Mouse (Mus musculus): ENCODE results near the gene Slit1.

Gene Slit1

GRCm38 (mm10) chr19:41743396-41743795, at the start of gene Slit1:
Gene Slit1 (minus strand): TSS chr19:41743665.
- no peak for DNase-seq (ENCODE audit: low read depth, low spot score)

GRCm38 (mm10) chr19:41792934-41793486, 49.5 kb upstream of the Slit1 start:
- DNase-seq (ENCODE audit: low read depth, low spot score): no peak

GRCm38 (mm10) chr19:41791384-41791783, 47.9 kb upstream of the Slit1 start:
- DNase-seq (ENCODE audit: low read depth, low spot score): peak; percentile 18

- no peak for DNase-seq (ENCODE audit: low read depth, low spot score)
Measured at GRCm38 (mm10) chr19:41789110-41789961, 45.9 kb upstream of the Slit1 start.

- no peak for DNase-seq (ENCODE audit: low read depth, low spot score)
Measured at GRCm38 (mm10) chr19:41786896-41787295, 43.4 kb upstream of the Slit1 start.

GRCm38 (mm10) chr19:41777514-41777913, 34.0 kb upstream of the Slit1 start:
- no peak for DNase-seq (ENCODE audit: low read depth, low spot score)

GRCm38 (mm10) chr19:41768711-41769110, 25.2 kb upstream of the Slit1 start:
- DNase-seq (ENCODE audit: low read depth, low spot score): no peak

- DNase-seq (ENCODE audit: low read depth, low spot score): no peak
Measured at GRCm38 (mm10) chr19:41766628-41767027, 23.2 kb upstream of the Slit1 start.

- DNase-seq (ENCODE audit: low read depth, low spot score): peak; percentile 82
Measured at GRCm38 (mm10) chr19:41763870-41764660, 20.6 kb upstream of the Slit1 start.

- peak; percentile 44 for DNase-seq (ENCODE audit: low read depth, low spot score)
Measured at GRCm38 (mm10) chr19:41761529-41761928, 18.1 kb upstream of the Slit1 start.

- peak; percentile 7 for DNase-seq (ENCODE audit: low read depth, low spot score)
Measured at GRCm38 (mm10) chr19:41759765-41760164, 16.3 kb upstream of the Slit1 start.

- DNase-seq (ENCODE audit: low read depth, low spot score): no peak
Measured at GRCm38 (mm10) chr19:41759270-41759669, 15.8 kb upstream of the Slit1 start.

GRCm38 (mm10) chr19:41754760-41755159, 11.3 kb upstream of the Slit1 start:
- no peak for DNase-seq (ENCODE audit: low read depth, low spot score)

GRCm38 (mm10) chr19:41751906-41752305, 8.4 kb upstream of the Slit1 start:
- no peak for DNase-seq (ENCODE audit: low read depth, low spot score)

GRCm38 (mm10) chr19:41747436-41747835, 4.0 kb upstream of the Slit1 start:
- DNase-seq (ENCODE audit: low read depth, low spot score): no peak

- DNase-seq (ENCODE audit: low read depth, low spot score): no peak
Measured at GRCm38 (mm10) chr19:41745941-41746557, 2.6 kb upstream of the Slit1 start.

GRCm38 (mm10) chr19:41738896-41739295, 4.6 kb downstream of the Slit1 start:
- DNase-seq (ENCODE audit: low read depth, low spot score): no peak

GRCm38 (mm10) chr19:41738429-41738805, 5.0 kb downstream of the Slit1 start:
- DNase-seq (ENCODE audit: low read depth, low spot score): no peak

GRCm38 (mm10) chr19:41737657-41738428, 5.6 kb downstream of the Slit1 start:
- DNase-seq (ENCODE audit: low read depth, low spot score): no peak

- DNase-seq (ENCODE audit: low read depth, low spot score): no peak
Measured at GRCm38 (mm10) chr19:41734685-41735084, 8.8 kb downstream of the Slit1 start.

- DNase-seq (ENCODE audit: low read depth, low spot score): no peak
Measured at GRCm38 (mm10) chr19:41725491-41725890, 18.0 kb downstream of the Slit1 start.

Measured in A20 (cell line).